Mouse (Mus musculus): ENCODE data around the gene Sox6.

DNA sequence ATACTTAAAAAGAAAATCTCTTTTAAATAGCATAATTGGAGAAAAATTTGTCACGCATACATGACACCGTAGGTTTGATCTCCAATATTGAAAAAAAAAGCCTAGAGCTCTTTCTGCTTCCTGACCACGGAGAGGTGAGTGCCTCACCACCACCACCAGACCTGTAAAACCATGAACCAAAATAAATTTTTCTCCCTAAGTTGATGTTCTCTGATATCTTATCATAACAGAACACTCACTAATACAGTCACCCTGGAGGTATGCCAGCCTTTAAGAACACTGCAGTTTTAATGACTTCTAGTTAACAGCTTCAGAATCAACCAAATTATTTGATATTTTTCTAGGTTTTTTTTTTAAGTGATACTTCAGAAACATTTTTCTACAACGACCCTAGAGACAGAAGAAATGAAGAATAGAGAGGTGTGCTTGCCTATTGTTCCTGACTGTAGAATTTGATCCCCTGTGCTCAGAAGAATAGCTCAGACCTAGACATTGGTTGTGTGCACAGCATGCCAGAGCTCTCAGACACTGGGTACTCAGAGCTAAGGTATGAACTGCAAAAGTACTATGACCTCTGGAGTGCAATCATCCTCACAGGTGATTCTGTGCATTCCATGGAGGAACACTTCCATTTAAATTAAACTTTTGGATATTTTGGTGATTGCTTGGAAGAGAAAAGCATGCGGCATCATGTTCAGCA is 58.6 kb downstream of the Sox6 start:
- TF ChIP-seq CTCF (IDR thresholded peaks at IDR 0.05; ENCODE audit: insufficient read depth, low read length) (no peak), POLR2A (IDR thresholded peaks at IDR 0.05; ENCODE audit: borderline replicate concordance, extremely low read depth, low read depth, low read length) (no peak)

Data from lung, adult 2 months (tissue).